Mouse (Mus musculus) embryo, embryonic 11 days (tissue): Measurements from ENCODE around the gene G430095P16Rik.
A peak's percentile ranks its signal among the peaks of the same experiment; 100 is the strongest.

Source experiments
- DNase-seq: peaks from one replicate; pipeline ENCODE4 v3.0.0-alpha.2; 2015

G430095P16Rik gene

DNA sequence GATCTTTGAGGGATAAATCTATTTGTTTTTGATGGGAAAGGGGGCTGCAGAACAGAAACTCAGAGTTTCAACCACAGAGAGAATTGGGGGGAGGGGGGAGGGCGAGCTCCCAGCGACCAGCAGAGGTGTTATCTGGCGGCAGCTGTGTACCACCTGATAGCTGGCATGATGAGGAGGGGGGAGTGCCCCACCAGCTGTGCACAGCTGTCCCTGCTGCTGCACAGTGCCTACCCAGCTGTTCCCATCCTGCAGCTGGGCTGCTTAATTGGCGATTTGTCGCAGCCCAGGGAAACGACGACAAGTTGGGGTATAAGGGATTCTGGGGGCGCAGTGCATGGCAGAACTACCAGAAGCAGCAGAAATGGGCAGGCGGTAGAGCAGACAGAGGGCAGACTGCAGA, 1.9 kb downstream of the G430095P16Rik start:
- DNase-seq = no peak

- DNase-seq = no peak
Observed at GRCm38 (mm10) chr8:84725246-84725940, 2.6 kb downstream of the G430095P16Rik start.

- no peak for DNase-seq
Observed at GRCm38 (mm10) chr8:84725941-84726259, 3.1 kb downstream of the G430095P16Rik start.

DNA sequence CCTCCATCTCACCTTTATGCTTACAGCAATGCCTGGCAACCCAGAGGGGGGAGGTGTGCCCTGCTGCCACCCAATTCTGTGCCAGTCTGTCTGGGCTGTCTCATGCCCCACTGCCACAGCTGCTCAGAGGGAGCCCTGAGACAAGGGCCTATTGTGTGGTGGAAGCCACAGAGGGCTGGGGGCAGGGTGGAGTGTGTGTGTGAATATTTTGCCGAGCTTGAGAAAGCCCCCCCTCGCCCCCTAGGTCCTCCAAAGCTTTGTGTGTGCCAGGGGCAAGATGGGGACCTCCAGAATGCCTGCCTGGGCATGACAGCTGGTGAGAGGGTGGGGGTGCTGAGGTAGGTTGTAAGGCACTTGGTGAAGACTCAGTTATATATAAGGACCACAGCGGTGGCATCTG, 5.7 kb downstream of the G430095P16Rik start:
- no peak for DNase-seq

GRCm38 (mm10) chr8:84729921-84730362, 7.1 kb downstream of the G430095P16Rik start:
- no peak for DNase-seq

DNA sequence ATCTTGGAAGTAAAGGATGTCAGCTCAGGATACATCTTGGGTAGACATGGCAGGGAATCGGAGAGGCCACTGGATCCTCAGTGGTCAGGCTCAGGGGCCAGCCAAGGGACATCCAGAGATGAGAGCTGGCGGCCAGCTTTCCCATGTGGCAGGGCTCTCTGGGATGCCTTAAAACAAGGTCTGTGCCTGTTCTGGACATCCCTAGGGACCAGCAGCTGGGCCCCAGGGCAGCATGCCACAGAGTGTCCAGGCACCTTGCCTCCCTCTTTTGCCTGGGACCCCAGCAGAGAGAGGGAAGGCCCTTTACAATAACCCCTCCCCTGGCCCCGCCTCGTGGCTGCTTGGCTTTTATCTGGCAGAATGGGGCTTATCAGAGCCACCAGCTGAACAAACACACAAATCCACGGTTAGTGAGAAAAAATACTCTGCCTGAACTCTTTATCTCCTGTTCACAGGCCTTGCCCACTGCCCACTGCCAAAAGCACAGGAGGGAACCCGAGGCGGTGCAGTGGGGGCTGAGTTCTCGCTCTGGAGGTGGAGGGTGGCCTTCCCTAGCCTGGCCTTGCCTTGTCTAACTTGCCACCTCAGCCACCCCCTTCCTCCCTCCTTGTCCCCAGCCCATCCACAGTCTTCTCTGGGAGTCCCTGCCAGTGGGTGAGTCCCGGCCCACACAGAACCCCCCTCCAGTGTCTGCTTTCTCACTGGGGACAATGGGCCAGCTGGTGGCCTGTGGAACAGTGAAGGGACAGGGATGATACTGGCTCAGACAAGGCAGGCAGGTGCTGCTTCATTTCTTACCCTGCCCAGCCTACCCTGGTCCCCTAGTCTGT, 7.9 kb downstream of the G430095P16Rik start:
- peak; percentile 42 for DNase-seq

- no peak for DNase-seq
Observed at GRCm38 (mm10) chr8:84731371-84732177, 8.8 kb downstream of the G430095P16Rik start.

DNA sequence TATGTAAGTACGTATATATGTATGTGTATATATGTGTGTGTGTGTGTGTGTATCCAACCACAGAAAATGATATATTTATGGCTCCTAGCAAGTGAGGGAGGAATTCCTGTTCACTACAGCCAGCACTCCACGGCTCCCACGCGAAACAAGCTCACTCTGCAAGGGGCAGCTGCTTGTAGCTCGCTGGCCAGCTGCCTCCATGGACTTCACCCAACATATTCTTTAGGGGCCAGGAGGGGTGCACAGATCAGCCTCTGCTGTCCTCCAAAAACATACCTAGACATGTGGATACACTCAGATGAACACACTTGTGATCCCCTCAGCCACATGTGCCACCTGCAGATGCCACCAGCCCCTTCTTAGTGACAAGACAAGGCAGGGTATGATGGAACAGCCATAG, 9.7 kb downstream of the G430095P16Rik start:
- DNase-seq = no peak

DNA sequence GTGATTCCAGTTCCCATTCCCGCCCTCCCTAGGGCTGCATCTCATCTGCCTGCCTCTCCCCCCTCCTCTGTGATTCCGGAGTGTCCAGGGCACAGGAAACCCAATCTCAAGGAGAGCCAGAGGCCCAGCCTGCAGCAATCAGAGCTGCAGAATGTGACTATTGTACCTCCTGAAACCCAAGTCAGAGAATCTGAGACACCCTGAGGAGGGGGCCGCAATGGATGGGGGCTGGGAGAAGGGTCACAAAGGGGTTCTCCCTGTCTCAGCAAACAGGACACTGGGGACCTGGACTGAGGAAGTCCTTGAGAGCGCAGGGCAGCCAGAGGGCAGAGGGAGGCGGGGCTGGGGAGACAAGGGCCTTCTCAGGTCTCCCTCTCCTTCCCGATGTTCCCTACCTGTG, 10.2 kb downstream of the G430095P16Rik start:
- peak; percentile 31 for DNase-seq

GRCm38 (mm10) chr8:84733959-84734358, 11.2 kb downstream of the G430095P16Rik start:
- DNase-seq = no peak

GRCm38 (mm10) chr8:84734680-84735079, 11.9 kb downstream of the G430095P16Rik start:
- DNase-seq = no peak

GRCm38 (mm10) chr8:84735597-84735996, 12.8 kb downstream of the G430095P16Rik start:
- DNase-seq = no peak

GRCm38 (mm10) chr8:84736521-84736920, 13.7 kb downstream of the G430095P16Rik start:
- no peak for DNase-seq

DNA sequence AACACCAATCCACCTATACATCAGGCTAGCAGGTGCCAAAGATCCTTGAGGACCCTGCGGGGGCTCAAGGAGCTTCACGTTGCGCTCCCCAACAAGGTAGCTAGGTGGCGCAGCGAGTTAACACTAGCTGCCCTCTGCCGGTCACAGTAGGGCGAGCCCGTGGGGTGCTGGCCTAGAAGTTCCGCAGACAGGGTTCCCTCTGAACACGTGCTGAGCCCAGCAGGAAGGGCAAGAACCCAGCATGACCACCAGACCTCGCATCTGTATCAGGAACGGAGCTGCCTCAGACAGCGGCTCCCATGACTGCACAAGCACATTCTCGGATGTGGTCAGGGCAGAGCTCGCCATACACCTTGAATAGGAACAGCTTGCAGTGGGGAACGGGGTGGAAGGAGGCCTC, 14.8 kb downstream of the G430095P16Rik start:
- DNase-seq = peak; percentile 93

- DNase-seq = peak; percentile 38
Observed at GRCm38 (mm10) chr8:84738266-84738665, 15.5 kb downstream of the G430095P16Rik start.

- no peak for DNase-seq
Observed at GRCm38 (mm10) chr8:84738715-84739400, 16.1 kb downstream of the G430095P16Rik start.

DNA sequence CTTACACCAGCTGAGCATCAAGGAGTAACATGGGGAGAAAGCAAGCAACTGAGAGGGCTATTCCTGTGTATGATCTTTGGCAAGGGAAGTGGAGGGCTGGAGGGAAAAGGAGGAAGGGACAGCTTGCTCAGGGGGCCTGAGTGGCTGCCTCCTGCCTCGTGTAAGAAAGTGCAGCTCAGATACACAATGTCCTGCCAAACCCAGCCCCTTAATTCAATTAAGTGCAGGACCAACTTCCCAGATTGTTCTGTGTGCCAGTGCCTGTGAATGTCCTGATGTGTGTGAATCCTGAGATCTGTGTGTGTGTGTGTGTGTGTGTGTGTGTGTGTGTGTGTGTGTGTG, 16.6 kb downstream of the G430095P16Rik start:
- DNase-seq = no peak

- DNase-seq = no peak
Observed at GRCm38 (mm10) chr8:84740895-84741843, 18.4 kb downstream of the G430095P16Rik start.

DNA sequence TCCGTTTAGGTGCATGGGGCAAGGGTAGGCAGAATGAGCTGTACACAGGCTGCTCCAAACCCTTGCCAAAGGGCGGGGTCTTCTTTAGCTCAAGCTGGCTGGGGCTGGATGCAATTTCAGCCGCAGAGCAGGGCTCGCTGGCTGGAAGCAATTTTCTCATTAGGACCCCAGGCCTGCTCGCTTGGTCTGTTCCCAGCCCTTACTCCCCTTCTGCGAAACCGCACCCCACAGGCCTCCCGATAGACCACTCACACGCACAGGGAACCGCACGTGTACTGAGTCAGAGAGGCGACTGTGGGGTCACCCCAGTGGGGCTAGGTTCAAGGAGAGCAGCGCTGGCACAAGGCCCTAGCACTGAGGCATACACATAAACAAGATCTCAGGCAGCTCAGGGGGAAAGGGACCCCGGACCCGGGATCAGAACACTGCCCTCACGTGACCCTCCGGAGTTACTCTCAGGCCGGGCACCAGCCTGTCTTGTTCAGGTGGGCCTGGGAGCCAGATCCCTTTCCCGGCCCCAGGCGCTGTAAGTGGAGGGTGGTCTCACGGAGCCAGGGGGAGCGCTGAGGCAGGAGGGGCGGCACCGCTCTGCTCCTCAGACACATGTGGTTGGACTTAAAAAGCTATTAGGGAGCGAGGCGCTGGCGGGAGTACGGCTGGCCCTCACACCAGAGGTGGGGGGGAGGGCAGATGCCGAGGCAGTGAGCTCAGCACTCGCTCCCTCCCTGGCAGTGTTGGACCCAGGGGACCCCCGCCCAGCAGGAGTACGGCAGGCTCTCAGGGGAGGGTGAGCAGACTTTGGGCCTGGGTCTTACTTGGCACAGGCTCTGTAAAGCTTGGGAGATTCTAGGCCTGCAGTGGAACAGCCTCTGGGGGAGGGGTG, 19.6 kb downstream of the G430095P16Rik start:
- DNase-seq = peak; percentile 89

DNA sequence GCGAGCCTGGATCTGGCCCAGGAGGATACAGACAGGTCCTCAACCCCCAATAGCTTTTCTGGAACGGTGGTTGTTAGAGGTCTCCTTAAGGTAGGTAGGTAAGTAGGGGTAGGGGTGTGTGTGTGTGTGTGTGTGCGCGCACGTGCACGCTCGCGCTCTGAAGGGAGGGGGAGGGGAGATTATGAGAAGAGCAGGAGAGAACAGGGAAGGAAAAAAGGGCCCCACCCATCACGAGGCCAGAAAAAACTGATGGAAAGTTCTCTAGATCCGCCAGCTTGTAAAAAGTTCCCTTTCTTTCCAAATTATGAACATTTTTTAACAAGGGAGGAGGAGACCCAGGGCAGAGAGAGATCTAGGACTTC, 20.2 kb downstream of the G430095P16Rik start:
- DNase-seq = no peak
